Mouse (Mus musculus) embryonic stem cell, embryonic (primary cell): ENCODE data around the gene Wnt9a.

Experiments used
- CTCF ChIA-PET, 4 experiments: fragments of 300-600 bp in 2 of 4; fragments of 350-600 bp in 2 of 4; sonication (Branson Sonifier 250); formaldehyde crosslinking; loops; one replicate each; lab custom pipeline; 2022; ENCODE audit warnings: inconsistent platforms in 2 of 4; lab: Charles Lee
- POLR2A ChIA-PET, 4 experiments: fragments of 300-600 bp in 2 of 4; fragments of 350-600 bp in 2 of 4; sonication (Branson Sonifier 250); formaldehyde crosslinking; loops; one replicate each; lab custom pipeline; 2022; ENCODE audit warnings: antibody characterized with exemption in 4 of 4, inconsistent platforms in 1 of 4; lab: Charles Lee

The Wnt9a gene

DNA sequence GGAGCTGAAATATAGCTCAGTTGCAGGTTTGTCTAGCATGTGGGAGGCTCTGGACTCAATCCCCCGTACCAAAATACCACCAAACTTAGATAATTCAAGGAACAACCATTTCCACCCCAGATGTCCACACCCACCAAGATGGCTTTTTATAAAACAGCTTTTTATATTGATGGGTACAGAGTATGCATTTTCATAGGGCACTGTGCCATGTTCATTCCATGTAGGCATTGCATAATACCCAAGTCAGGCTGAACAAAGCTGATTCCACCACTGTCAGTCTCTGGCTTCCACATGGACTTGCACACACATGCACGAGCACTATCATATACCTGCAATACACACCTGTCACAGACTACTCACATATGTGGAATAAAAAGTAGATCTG, 32.0 kb downstream of the Wnt9a start:
- POLR2A ChIA-PET = interaction anchor here in 1 of 4 experiments (0.9 to 1.3 kb wide), 2 partner anchors 11 to 28 kb away, joined by 3 read pairs; no protein-coding TSS in a partner anchor
- CTCF ChIA-PET = interaction anchor here (0.6 to 1.2 kb wide), 5 partner anchors 11 to 108 kb away, joined by 3 to 4 read pairs (median 3); no protein-coding TSS in a partner anchor

DNA sequence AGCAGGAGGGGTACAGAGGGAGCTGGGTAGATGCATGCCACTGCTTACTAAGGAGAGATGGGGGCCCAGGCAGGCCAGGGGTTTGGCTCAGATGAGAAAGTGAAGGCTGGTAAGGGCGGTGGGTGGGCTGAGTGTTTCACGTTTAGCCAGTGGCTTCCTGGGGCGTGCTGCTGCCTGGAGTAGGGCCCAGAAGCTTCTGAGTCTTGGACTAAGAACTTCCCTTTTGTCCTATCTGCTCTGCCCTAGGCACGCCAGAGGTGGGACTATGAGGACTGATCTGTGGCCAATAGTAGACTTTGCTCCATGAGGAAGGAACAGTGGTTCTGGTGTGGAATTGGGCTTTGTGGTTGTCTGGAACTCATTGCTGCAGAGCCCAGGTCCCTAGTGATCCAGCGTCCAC, 36.2 kb downstream of the Wnt9a start:
- POLR2A ChIA-PET = interaction anchor here in 2 of 4 experiments (1.1 to 1.2 kb wide), 2 partner anchors 16 to 21 kb away, joined by 3 read pairs; no protein-coding TSS in a partner anchor

DNA sequence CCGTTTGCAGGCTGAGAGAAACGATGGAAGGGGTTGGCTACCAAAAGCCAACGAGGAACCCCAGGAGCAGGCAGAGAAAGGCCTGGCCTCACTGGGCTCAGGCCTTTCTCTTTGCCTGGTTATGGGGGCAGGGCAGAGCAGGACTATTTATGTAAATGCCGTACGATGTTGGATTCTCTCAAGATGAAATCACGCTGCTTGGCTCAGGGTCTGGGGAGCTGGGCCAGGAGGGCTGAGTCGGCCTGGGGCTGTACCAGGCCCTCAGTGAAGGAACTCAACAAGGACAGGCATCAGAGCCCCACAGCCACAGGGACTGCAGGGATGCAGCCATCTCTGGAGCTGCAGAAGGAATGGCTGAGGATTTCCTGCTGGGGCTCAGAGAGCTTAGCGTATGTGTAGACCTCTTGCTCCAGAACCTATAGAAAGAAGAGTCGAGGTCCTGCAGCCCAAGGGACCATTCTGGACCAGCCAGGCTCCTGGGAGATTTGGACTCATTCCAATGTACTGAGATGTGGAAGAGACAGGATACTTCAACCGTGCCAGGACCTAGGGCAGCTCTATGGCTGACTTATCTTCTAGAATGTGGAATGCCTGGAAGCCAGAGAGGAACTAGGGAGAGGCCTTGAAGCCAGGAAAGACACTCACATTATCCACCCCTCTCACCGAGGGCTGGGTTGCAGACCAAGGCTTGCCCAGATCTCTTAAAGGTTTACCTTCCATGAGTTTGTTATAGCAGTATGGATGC, 39.6 kb downstream of the Wnt9a start:
- POLR2A ChIA-PET = interaction anchor here in 1 of 4 experiments (1.2 kb wide), 1 partner anchor 9 kb away, joined by 3 read pairs; no protein-coding TSS in a partner anchor
- CTCF ChIA-PET = interaction anchor here in 2 of 4 experiments (0.6 to 0.7 kb wide), 2 partner anchors 18 to 1322 kb away, joined by 3 read pairs; no protein-coding TSS in a partner anchor

More for the DNA sequence above, 36.2 kb downstream of the Wnt9a start:
- CTCF ChIA-PET = interaction anchor here in 2 of 4 experiments (0.6 to 1.6 kb wide), 2 partner anchors 13 to 40 kb away, joined by 4 read pairs; no protein-coding TSS in a partner anchor

GRCm38 (mm10) chr11:59350326-59350725, 43.6 kb downstream of the Wnt9a start:
- ChIA-PET POLR2A (interaction anchor here in 1 of 4 experiments (0.6 kb wide), 1 partner anchor 25 kb away, joined by 3 read pairs; the partner anchor contains the start of gene Prss38), CTCF (interaction anchor here in 2 of 4 experiments (0.8 to 1.3 kb wide), 3 partner anchors 11 to 133 kb away, joined by 3 read pairs; no protein-coding TSS in a partner anchor)

DNA sequence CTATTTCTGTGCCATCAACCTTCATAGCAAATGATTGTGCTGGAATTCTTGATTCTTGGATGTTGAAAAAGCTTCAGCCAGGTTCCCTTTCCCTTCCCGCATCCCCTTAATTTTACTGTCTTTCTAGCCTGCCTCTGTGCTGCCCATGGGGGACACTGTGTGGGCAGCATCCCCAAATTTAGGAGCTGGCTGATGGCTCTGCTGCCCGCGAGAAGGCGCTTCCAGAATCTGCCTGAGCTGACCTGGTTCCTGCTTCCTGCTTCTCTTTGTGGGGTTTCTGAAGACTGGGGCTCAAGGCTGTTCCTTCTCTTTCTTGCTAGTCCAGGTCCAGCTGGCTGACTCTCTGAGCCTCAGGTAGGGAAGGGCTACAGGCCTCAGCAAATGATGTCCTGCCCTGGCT, 48.1 kb downstream of the Wnt9a start:
- ChIA-PET CTCF (interaction anchor here (0.6 to 1.0 kb wide), 7 partner anchors 12 to 293 kb away, joined by 3 to 4 read pairs (median 4); no protein-coding TSS in a partner anchor), POLR2A (interaction anchor here in 3 of 4 experiments (0.5 to 1.3 kb wide), 7 partner anchors 8 to 128 kb away, joined by 3 to 4 read pairs (median 3); no protein-coding TSS in a partner anchor)

DNA sequence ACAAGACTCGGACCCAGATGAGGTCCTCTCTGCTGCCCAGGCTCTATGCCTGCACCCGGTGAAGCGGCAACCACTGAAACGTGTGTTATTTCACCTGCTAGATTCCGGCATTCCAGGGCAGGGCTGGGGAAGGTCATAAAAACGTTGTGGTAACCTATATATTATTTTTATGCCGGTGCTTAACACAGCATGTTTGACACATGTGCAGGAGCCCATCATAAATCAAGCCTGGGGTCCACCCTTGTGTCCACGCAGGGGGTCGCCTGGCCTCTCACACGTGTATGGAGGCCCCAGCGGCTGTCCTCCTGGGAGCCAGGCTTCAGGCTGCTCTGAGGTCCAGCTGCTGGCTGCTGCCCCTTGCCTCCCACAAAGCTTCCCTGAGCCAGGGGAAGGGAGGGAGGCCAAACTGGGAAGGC, 50.2 kb downstream of the Wnt9a start:
- POLR2A ChIA-PET = no interaction called here
- CTCF ChIA-PET = no interaction called here

- ChIA-PET CTCF (no interaction called here), POLR2A (interaction anchor here in 1 of 4 experiments (1.4 kb wide), 1 partner anchor 13 kb away, joined by 3 read pairs; no protein-coding TSS in a partner anchor)
Observed at GRCm38 (mm10) chr11:59361291-59361690, 54.6 kb downstream of the Wnt9a start.

- CTCF ChIA-PET = interaction anchor here in 1 of 4 experiments (0.7 kb wide), 1 partner anchor 62 kb away, joined by 3 read pairs; no protein-coding TSS in a partner anchor
- POLR2A ChIA-PET = interaction anchor here in 1 of 4 experiments (1.5 kb wide), 1 partner anchor 21 kb away, joined by 3 read pairs; no protein-coding TSS in a partner anchor
Observed at GRCm38 (mm10) chr11:59364007-59364406, 57.3 kb downstream of the Wnt9a start.

DNA sequence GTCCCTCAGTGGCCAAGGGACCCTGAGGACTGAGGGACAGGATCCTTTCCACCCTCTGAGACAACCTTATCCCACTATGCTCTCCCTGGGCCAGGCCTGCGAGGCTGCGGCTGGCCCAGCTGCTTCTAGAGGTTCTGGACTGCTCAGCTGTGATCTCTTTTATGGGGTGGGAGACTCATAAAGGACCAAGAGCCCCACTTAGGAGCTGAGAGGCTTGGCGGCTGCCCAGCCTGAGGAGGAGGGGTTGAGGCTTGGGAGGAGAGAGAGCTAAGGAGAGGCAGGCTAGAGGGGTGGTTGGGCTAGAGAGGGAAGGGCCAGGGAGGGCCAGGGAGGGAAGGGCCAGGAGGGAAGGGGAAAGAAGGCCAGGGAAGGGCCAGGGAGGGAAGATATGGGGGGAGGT, 57.7 kb downstream of the Wnt9a start:
- ChIA-PET POLR2A (interaction anchor here in 1 of 4 experiments (1.5 kb wide), 1 partner anchor 22 kb away, joined by 3 read pairs; no protein-coding TSS in a partner anchor), CTCF (interaction anchor here in 2 of 4 experiments (0.6 to 0.7 kb wide), 3 partner anchors 18 to 62 kb away, joined by 3 read pairs; no protein-coding TSS in a partner anchor)

GRCm38 (mm10) chr11:59366031-59366430, 59.3 kb downstream of the Wnt9a start:
- ChIA-PET POLR2A (interaction anchor here in 3 of 4 experiments (0.6 to 1.3 kb wide), 5 partner anchors 23 to 572 kb away, joined by 3 to 6 read pairs (median 4); partner anchors contain the start of gene Wnt9a (in 1 of the 3)), CTCF (interaction anchor here in 2 of 4 experiments (0.6 to 2.1 kb wide), 13 partner anchors 9 to 136 kb away, joined by 3 to 11 read pairs (median 6); partner anchors contain the start of genes Prss38 (in 1 of the 2) and Zfp867 (in 1 of the 2))

- ChIA-PET POLR2A (interaction anchor here in 3 of 4 experiments (0.6 to 1.3 kb wide), 4 partner anchors 23 to 571 kb away, joined by 3 to 5 read pairs (median 4); partner anchors contain the start of gene Wnt9a (in 1 of the 3)), CTCF (interaction anchor here (0.5 to 2.1 kb wide), 31 partner anchors 9 to 1732 kb away, joined by 3 to 11 read pairs (median 3); partner anchors contain the start of genes Prss38 (in 2 of the 4) and Zfp867 (in 1 of the 4))
Observed at GRCm38 (mm10) chr11:59366633-59367032, 59.9 kb downstream of the Wnt9a start.

DNA sequence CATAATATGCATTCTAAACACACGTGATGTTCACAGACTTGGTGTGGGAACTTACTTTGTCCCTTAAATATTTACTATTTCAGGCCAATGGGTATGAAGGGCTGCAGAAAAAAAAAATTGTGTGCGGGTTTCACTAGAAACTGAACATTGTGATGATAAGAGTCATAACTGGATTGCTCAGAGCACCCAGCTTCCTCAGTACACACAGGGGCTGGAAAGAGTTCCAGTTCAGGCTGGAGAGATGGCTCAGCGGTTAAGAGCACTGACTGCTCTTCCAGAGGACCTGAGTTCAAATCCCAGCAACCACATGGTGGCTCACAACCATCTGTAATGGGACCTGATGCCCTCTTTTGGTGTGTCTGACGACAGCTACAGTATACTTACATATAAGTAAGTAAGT, 61.2 kb downstream of the Wnt9a start:
- ChIA-PET POLR2A (interaction anchor here in 2 of 4 experiments (0.6 to 0.9 kb wide), 3 partner anchors 18 to 195 kb away, joined by 3 read pairs; no protein-coding TSS in a partner anchor), CTCF (interaction anchor here in 2 of 4 experiments (0.6 to 1.8 kb wide), 2 partner anchors 16 to 29 kb away, joined by 3 to 8 read pairs; no protein-coding TSS in a partner anchor)

GRCm38 (mm10) chr11:59369848-59370247, 63.1 kb downstream of the Wnt9a start:
- CTCF ChIA-PET = interaction anchor here in 3 of 4 experiments (0.6 to 1.0 kb wide), 3 partner anchors 113 to 997 kb away, joined by 3 to 8 read pairs (median 7); no protein-coding TSS in a partner anchor

GRCm38 (mm10) chr11:59375475-59375874, 68.7 kb downstream of the Wnt9a start, which contains the start of gene Prss38:
TSS of gene Prss38 (minus strand) at chr11:59375657.
- POLR2A ChIA-PET = interaction anchor here (0.6 to 2.5 kb wide), 8 partner anchors 9 to 293 kb away, joined by 3 to 14 read pairs (median 3); no protein-coding TSS in a partner anchor
- CTCF ChIA-PET = interaction anchor here (0.5 to 2.3 kb wide), 11 partner anchors 8 to 589 kb away, joined by 3 to 11 read pairs (median 3); partner anchors contain the start of gene Rasd1 (in 1 of the 4)

More at GRCm38 (mm10) chr11:59369848-59370247, 63.1 kb downstream of the Wnt9a start:
- POLR2A ChIA-PET = no interaction called here

GRCm38 (mm10) chr11:59377999-59378398, 71.3 kb downstream of the Wnt9a start:
- ChIA-PET CTCF (interaction anchor here in 1 of 4 experiments (0.9 to 1.4 kb wide), 2 partner anchors 11 to 204 kb away, joined by 3 to 6 read pairs; no protein-coding TSS in a partner anchor), POLR2A (interaction anchor here in 2 of 4 experiments (0.7 to 1.6 kb wide), 3 partner anchors 9 to 40 kb away, joined by 4 to 8 read pairs (median 5); no protein-coding TSS in a partner anchor)

GRCm38 (mm10) chr11:59379547-59379946, 72.8 kb downstream of the Wnt9a start:
- ChIA-PET POLR2A (interaction anchor here in 1 of 4 experiments (1.6 kb wide), 1 partner anchor 14 kb away, joined by 4 read pairs; no protein-coding TSS in a partner anchor), CTCF (no interaction called here)
